Mouse (Mus musculus) cerebellum, adult 2 months (tissue): ENCODE measurements around the gene Cideb. TPM values are rescaled to one million over a fixed set of nuclear protein-coding genes. Genes with fewer than 3 reads are reported as not detected.

Experiments used
- DNase-seq, 2 experiments: peaks; one replicate each; pipeline ENCODE4 v3.0.0; 2021
- H3K27ac ChIP-seq: fragments of 200-500 bp; 2 replicates; pipeline ENCODE4 v1.5.1; 2012; ENCODE audit warnings: low read length, control low read depth, inconsistent platforms; ENCODE audit not compliant: insufficient read depth
- H3K27me3 ChIP-seq: fragments of 200-500 bp; 2 replicates; pipeline ENCODE4 v1.6.1; 2012; ENCODE audit warnings: inconsistent platforms, mild to moderate bottlenecking, low read length, moderate library complexity; ENCODE audit not compliant: control insufficient read depth, insufficient read depth
- H3K4me1 ChIP-seq: fragments of 200-500 bp; 2 replicates; pipeline ENCODE4 v1.6.1; 2011; ENCODE audit warnings: low read length; ENCODE audit not compliant: control insufficient read depth, insufficient read depth
- H3K4me3 ChIP-seq: fragments of 200-500 bp; replicated peaks from 2 replicates; pipeline ENCODE3; 2011; ENCODE audit warnings: mild to moderate bottlenecking, low read depth, low read length, control low read depth; ENCODE audit not compliant: insufficient read depth
- CTCF ChIP-seq: fragments of 200-500 bp; IDR thresholded peaks from 2 replicates; pipeline ENCODE4 v1.5.1; 2011; ENCODE audit warnings: low read depth, mild to moderate bottlenecking, control low read depth, low read length, moderate library complexity, borderline replicate concordance; ENCODE audit not compliant: insufficient read depth
- POLR2A ChIP-seq: fragments of 200-500 bp; IDR thresholded peaks from 2 replicates; pipeline ENCODE4 v1.6.1; 2011; ENCODE audit warnings: low read length, control low read depth, borderline replicate concordance; ENCODE audit not compliant: insufficient read depth
- WGBS: fragments of 180-500 bp; shearing (Covaris S2); methylation state at CpG from one replicate; pipeline ENCODE4 v1.1.7; 2018; 5-methylcytosine and 5-hydroxymethylcytosine counted together
- polyA plus RNA-seq: library from polyadenylated mRNA; depleted of rRNA; stranded (reverse); fragments of >200 nt; gene quantifications from 2 replicates; pipeline ENCODE4 v1.2.3, GENCODE M21; 2012; rRNA removed

Cideb gene
- polyA plus RNA-seq, 1 experiment, result 15.2 TPM

DNA sequence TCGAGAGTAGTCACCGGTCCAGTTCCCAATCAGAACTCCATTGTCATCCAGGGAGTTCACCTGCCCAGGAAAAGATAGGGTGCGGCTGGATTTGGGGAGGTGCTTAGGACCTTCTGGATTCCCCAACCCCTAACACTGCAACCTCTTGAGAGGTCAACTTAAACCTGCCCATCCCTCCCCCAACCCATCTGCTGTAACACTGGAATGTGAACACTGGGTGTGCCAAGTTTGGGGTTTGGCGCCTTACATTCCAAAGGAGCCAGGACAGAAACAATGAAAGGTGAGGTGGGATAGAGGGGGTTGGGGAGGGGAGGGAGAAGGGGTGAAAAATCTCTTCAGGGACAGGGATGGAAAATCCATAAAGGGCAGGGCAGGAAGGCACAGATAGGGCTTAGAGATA is 48.7 kb downstream of the Cideb start:
- WGBS, result 85% methylated on average over 4 of the region's 4 CpGs
- H3K27me3 ChIP-seq, result no peaks in the 10 kb centered on the region
- H3K4me3 ChIP-seq, result no peak overlapping the region
- TF ChIP-seq CTCF (no peak), POLR2A (no peak)
- H3K4me1 ChIP-seq, result no peaks in the 10 kb centered on the region
- DNase-seq, result no peak
- no peak overlapping the region for H3K27ac ChIP-seq

DNA sequence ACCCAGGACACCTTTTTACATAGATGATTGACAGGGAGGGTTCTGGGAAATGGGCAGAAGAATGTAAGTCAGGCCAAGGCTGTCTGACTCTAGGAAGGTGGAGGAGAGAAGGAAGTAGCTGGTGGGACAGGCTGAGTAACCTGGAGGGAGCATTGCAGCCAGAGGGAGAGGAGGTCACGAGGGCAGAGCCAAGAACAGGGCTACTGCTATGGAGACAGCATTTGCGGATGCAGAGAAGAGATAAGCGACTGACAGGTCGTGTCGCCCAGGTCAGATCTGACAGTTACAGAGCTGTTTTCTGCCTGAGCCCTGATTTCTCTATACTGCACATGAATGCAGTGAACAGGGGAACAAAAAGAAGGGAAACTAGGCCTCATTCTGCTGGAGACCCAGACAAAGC is 50.9 kb downstream of the Cideb start:
- no peak overlapping the region for H3K4me3 ChIP-seq
- H3K27me3 ChIP-seq, result no peaks in the 10 kb centered on the region
- H3K4me1 ChIP-seq, result no peaks in the 10 kb centered on the region
- H3K27ac ChIP-seq, result no peak overlapping the region
- WGBS, result 90% methylated on average over 5 of the region's 5 CpGs
- DNase-seq, result no peak
- no peak for TF ChIP-seq CTCF
- no peak for TF ChIP-seq POLR2A

DNA sequence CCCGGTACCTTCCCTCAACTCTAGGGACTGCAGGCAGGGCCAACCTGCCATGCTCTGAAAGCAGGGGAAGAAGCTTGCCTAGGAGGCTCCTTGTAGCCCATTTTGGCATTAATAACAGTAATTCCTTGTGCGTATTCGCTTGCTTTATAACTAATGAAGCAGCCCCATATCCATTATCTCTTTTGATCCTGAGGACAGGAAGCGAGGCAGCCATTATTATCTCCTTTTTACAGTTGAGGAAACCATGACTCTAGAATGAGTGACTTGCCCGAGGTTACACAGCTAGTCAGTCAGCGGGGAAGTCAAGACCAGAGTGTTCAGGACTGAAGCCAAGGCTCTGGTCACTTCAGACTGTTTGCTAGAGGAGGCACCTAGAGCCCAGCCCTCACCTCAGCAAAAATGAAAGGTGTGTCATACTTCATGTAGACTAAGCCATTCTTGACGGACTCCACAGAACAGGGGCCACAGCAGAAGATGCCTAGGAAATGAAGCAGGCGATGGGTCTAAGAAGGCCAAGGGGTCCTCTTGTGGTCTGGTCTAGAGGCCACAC is 52.1 kb downstream of the Cideb start:
- no peak for TF ChIP-seq CTCF
- no peak for TF ChIP-seq POLR2A
- Histone ChIP-seq H3K27ac (no peak overlapping the region), H3K4me1 (no peaks in the 10 kb centered on the region), H3K4me3 (no peak overlapping the region), H3K27me3 (no peaks in the 10 kb centered on the region)
- DNase-seq, result no peak
- 90% methylated on average over 8 of the region's 8 CpGs for WGBS

Other genes with a start within 250 kb of the Cideb start
- gene Cpne6, start 248.0 kb downstream of the Cideb start, polyA plus RNA-seq, result 39.8 and 56.8 TPM in 2 replicates
- 0.33 and 0.56 TPM in 2 replicates for gene Nrl, start 233.5 kb downstream of the Cideb start, polyA plus RNA-seq
- 44.8 and 49.3 TPM in 2 replicates for gene Pck2, start 218.2 kb downstream of the Cideb start, polyA plus RNA-seq
- gene Dcaf11, start 198.5 kb downstream of the Cideb start, polyA plus RNA-seq, result 115 and 127 TPM in 2 replicates
- gene A730061H03Rik, start 198.1 kb downstream of the Cideb start, polyA plus RNA-seq, result 0.97 TPM in 2 replicates
- gene Fitm1, start 182.8 kb downstream of the Cideb start, polyA plus RNA-seq, result not detected in 2 replicates
- 38.4 and 40.7 TPM in 2 replicates for gene Psme1, start 180.3 kb downstream of the Cideb start, polyA plus RNA-seq
- 90.9 and 92.8 TPM in 2 replicates for gene Emc9, start 173.2 kb downstream of the Cideb start, polyA plus RNA-seq
- gene Psme2, start 167.3 kb downstream of the Cideb start, polyA plus RNA-seq, result 43.1 and 46.8 TPM in 2 replicates
- gene Rnf31, start 166.8 kb downstream of the Cideb start, polyA plus RNA-seq, result 31.1 and 32.9 TPM in 2 replicates
- gene Irf9, start 154.9 kb downstream of the Cideb start, polyA plus RNA-seq, result 18.4 and 20.3 TPM in 2 replicates
- 71.2 and 79.1 TPM in 2 replicates for gene Rec8, start 140.4 kb downstream of the Cideb start, polyA plus RNA-seq
- 150 and 151 TPM in 2 replicates for gene Ipo4, start 122.5 kb downstream of the Cideb start, polyA plus RNA-seq
- gene Gm49378, start 120.6 kb downstream of the Cideb start, polyA plus RNA-seq, result 4.9 and 5.6 TPM in 2 replicates
- gene Tm9sf1, start 114.7 kb downstream of the Cideb start, polyA plus RNA-seq, result 35.3 and 40.1 TPM in 2 replicates
- gene Tssk4, start 108.3 kb downstream of the Cideb start, polyA plus RNA-seq, result 0.40 and 0.61 TPM in 2 replicates
- gene Mdp1, start 98.0 kb downstream of the Cideb start, polyA plus RNA-seq, result 44.8 and 44.9 TPM in 2 replicates
- gene Gmpr2, start 86.5 kb downstream of the Cideb start, polyA plus RNA-seq, result 29.2 and 29.6 TPM in 2 replicates
- gene Nedd8, start 86.3 kb downstream of the Cideb start, polyA plus RNA-seq, result 414 and 434 TPM in 2 replicates
- 36.0 and 38.5 TPM in 2 replicates for gene Tinf2, start 76.6 kb downstream of the Cideb start, polyA plus RNA-seq
- 0.07 and 0.08 TPM in 2 replicates for gene Tgm1, start 44.5 kb downstream of the Cideb start, polyA plus RNA-seq
- 64.1 and 66.8 TPM in 2 replicates for gene Rabggta, start 36.2 kb downstream of the Cideb start, polyA plus RNA-seq
- gene Dhrs1, start 12.8 kb downstream of the Cideb start, polyA plus RNA-seq, result 113 and 122 TPM in 2 replicates
- 10.7 and 10.8 TPM in 2 replicates for gene Nop9, start 12.8 kb downstream of the Cideb start, polyA plus RNA-seq
- 0.07 and 0.08 TPM in 2 replicates for gene Ltb4r2, start 3.0 kb upstream of the Cideb start, polyA plus RNA-seq
- 0.33 and 0.36 TPM in 2 replicates for gene Ltb4r1, start 7.5 kb upstream of the Cideb start, polyA plus RNA-seq
- gene Adcy4, start 25.6 kb upstream of the Cideb start, polyA plus RNA-seq, result 4.0 and 4.1 TPM in 2 replicates
- gene Ripk3, start 30.4 kb upstream of the Cideb start, polyA plus RNA-seq, result 0.39 and 0.60 TPM in 2 replicates
- gene Nfatc4, start 64.7 kb upstream of the Cideb start, polyA plus RNA-seq, result 1.5 and 1.7 TPM in 2 replicates
- gene Nynrin, start 95.6 kb upstream of the Cideb start, polyA plus RNA-seq, result 4.5 and 4.8 TPM in 2 replicates
- gene Cbln3, start 125.9 kb upstream of the Cideb start, polyA plus RNA-seq, result 534 and 635 TPM in 2 replicates
- 47.4 and 52.8 TPM in 2 replicates for gene Khnyn, start 126.5 kb upstream of the Cideb start, polyA plus RNA-seq
- gene Sdr39u1, start 141.8 kb upstream of the Cideb start, polyA plus RNA-seq, result 214 and 218 TPM in 2 replicates
- not detected in 2 replicates for gene Cma1, start 186.2 kb upstream of the Cideb start, polyA plus RNA-seq
- gene Cma2, start 192.5 kb upstream of the Cideb start, polyA plus RNA-seq, result not detected in 2 replicates